Mouse (Mus musculus): Measurements from ENCODE around the gene Medag.
A peak's percentile ranks its signal among the peaks of the same experiment; 100 is the strongest.

Medag gene

GRCm38 (mm10) chr5:149385228-149385961 lies 26.2 kb upstream of the Medag start:
- DNase-seq: no peak

- DNase-seq: no peak
These were observed 25.2 kb upstream of the Medag start for GRCm38 (mm10) chr5:149386294-149386850.

GRCm38 (mm10) chr5:149388947-149389346 lies 22.6 kb upstream of the Medag start:
- no peak for DNase-seq

GRCm38 (mm10) chr5:149389548-149390211 lies 21.9 kb upstream of the Medag start:
- peak; percentile 51 to 61 for DNase-seq

GRCm38 (mm10) chr5:149391574-149392375 lies 19.8 kb upstream of the Medag start:
- peak; percentile 42 for DNase-seq

- no peak for DNase-seq
These were observed 19.0 kb upstream of the Medag start for GRCm38 (mm10) chr5:149392420-149392988.

- no peak for DNase-seq
These were observed 10.0 kb upstream of the Medag start for GRCm38 (mm10) chr5:149401446-149401975.

GRCm38 (mm10) chr5:149402029-149402428 lies 9.5 kb upstream of the Medag start:
- DNase-seq: no peak

GRCm38 (mm10) chr5:149403386-149403785 lies 8.2 kb upstream of the Medag start:
- DNase-seq: no peak

GRCm38 (mm10) chr5:149404710-149405109 lies 6.8 kb upstream of the Medag start:
- no peak for DNase-seq

- no peak for DNase-seq
These were observed 4.7 kb upstream of the Medag start for GRCm38 (mm10) chr5:149406791-149407276.

GRCm38 (mm10) chr5:149409502-149409901 lies 2.0 kb upstream of the Medag start:
- no peak for DNase-seq

- no peak for DNase-seq
These were observed 636 bp downstream of the Medag start for GRCm38 (mm10) chr5:149412194-149412575.

GRCm38 (mm10) chr5:149412671-149413070 lies 1.1 kb downstream of the Medag start:
- DNase-seq: no peak

- DNase-seq: no peak
These were observed 3.0 kb downstream of the Medag start for GRCm38 (mm10) chr5:149414369-149415167.

- no peak for DNase-seq
These were observed 5.8 kb downstream of the Medag start for GRCm38 (mm10) chr5:149417381-149417780.

GRCm38 (mm10) chr5:149426525-149426924 lies 15.0 kb downstream of the Medag start:
- no peak for DNase-seq

GRCm38 (mm10) chr5:149427277-149428060 lies 15.9 kb downstream of the Medag start:
- DNase-seq: no peak

GRCm38 (mm10) chr5:149428347-149428746 lies 16.8 kb downstream of the Medag start:
- peak; percentile 27 to 40 for DNase-seq

GRCm38 (mm10) chr5:149428810-149429255 lies 17.3 kb downstream of the Medag start:
- DNase-seq: peak; percentile 77 to 87

- DNase-seq: no peak
These were observed 18.0 kb downstream of the Medag start for GRCm38 (mm10) chr5:149429541-149429940.

All from lung, postnatal 4 days (tissue).